ENCODE assay signal across 27 mouse cellular contexts in genomic region chr5:114545076-114545475, GRCm38 (mm10). TPM values are rescaled to one million over a fixed set of nuclear protein-coding genes. Genes with fewer than 3 reads are reported as not detected.
DNase-seq lines count a peak whose midpoint lies in the region; ATAC-seq and TF ChIP-seq lines count a peak whose summit lies in the region.
"Had no signal": no experiment of that assay in that cellular context is flagged by ENCODE, and none has a peak within 500 bp of the region (broad histone marks: within the 10 kb centered on the region; RNA-seq: fewer than 3 reads in every experiment).

No protein-coding gene starts in this region.

- H3K27ac ChIP-seq in intestine, embryonic 16.5 days (ENCODE audit: low read length) = peak overlapping the region; percentile 27; the same call in 1 of the 2 replicates
- H3K27ac ChIP-seq in intestine, postnatal 0 days (ENCODE audit: low read depth, low read length) = no peak overlapping the region; the same call in 1 of the 2 replicates
- H3K27ac ChIP-seq in lung, embryonic 14.5 days (ENCODE audit: low read depth) = no peak overlapping the region
- H3K27ac ChIP-seq: embryonic facial prominence, embryonic 12.5 days; forebrain, embryonic 10.5 days; heart, adult 2 months; hindbrain, embryonic 14.5 days; kidney, postnatal 0 days; left cerebral cortex, adult 2 months; limb, embryonic 12.5 days; liver, embryonic 15.5 days; neural tube, embryonic 15.5 days had no signal

- 52% methylated on average over 9 of the region's 9 CpGs for WGBS in intestine, embryonic 16.5 days
- WGBS in intestine, postnatal 0 days = 54% methylated on average over 9 of the region's 9 CpGs
- 48% methylated on average over 9 of the region's 9 CpGs for WGBS in lung, embryonic 14.5 days
- WGBS in lung, adult 2 months = 63% methylated on average over 9 of the region's 9 CpGs

- no peaks in the 10 kb centered on the region for H3K36me3 ChIP-seq in intestine, embryonic 16.5 days (ENCODE audit: control insufficient read depth, insufficient read depth, low read length)
- H3K36me3 ChIP-seq in intestine, postnatal 0 days (ENCODE audit: control insufficient read depth, insufficient read depth) = no peaks in the 10 kb centered on the region
- H3K36me3 ChIP-seq in lung, embryonic 14.5 days (ENCODE audit: insufficient read depth) = no peaks in the 10 kb centered on the region
- H3K36me3 ChIP-seq: embryonic facial prominence, embryonic 12.5 days; forebrain, embryonic 10.5 days; heart, embryonic 12.5 days; limb, embryonic 12.5 days; liver, embryonic 15.5 days; neural tube, embryonic 15.5 days had no signal

- H3K9ac ChIP-seq in intestine, embryonic 16.5 days (ENCODE audit: low read depth, low read length) = 0 out of 2 replicates have a peak overlapping the region, but pooled peaks have one; percentile 11
- no peak overlapping the region for H3K9ac ChIP-seq in intestine, postnatal 0 days (ENCODE audit: low read depth, low read length)
- H3K9ac ChIP-seq in lung, embryonic 14.5 days = no peak overlapping the region
- H3K9ac ChIP-seq: embryonic facial prominence, embryonic 12.5 days; heart, embryonic 12.5 days; hindbrain, embryonic 14.5 days; limb, embryonic 12.5 days; liver, embryonic 15.5 days; neural tube, embryonic 15.5 days had no signal

- H3K4me3 ChIP-seq in intestine, embryonic 16.5 days (ENCODE audit: low read length) = no peak overlapping the region
- no peak overlapping the region for H3K4me3 ChIP-seq in intestine, postnatal 0 days (ENCODE audit: low read depth, low read length)
- H3K4me3 ChIP-seq in lung, embryonic 14.5 days (ENCODE audit: low read depth, low read length) = no peak overlapping the region
- H3K4me3 ChIP-seq in lung, adult 2 months (replicated peaks; ENCODE audit: extremely low read depth, low read depth, low read length) = no peak overlapping the region
- H3K4me3 ChIP-seq: embryonic facial prominence, embryonic 12.5 days; forebrain, embryonic 10.5 days; heart, adult 2 months; heart, embryonic 12.5 days; left cerebral cortex, adult 2 months; limb, embryonic 12.5 days; liver, embryonic 15.5 days; neural tube, embryonic 15.5 days had no signal

- no peak for TF ChIP-seq POLR2A in lung, adult 2 months (IDR thresholded peaks at IDR 0.05; ENCODE audit: borderline replicate concordance, extremely low read depth, low read depth, low read length)
- no peak for TF ChIP-seq POLR2A in brain, embryonic 14.5 days (IDR thresholded peaks at IDR 0.05; ENCODE audit: borderline replicate concordance, extremely low read depth, insufficient read depth, insufficient read length, poor library complexity, severe bottlenecking)

- intact Hi-C loops in heart, postnatal 36 days (cut with DNase I) = no loop called here

- H3K4me2 ChIP-seq in intestine, embryonic 16.5 days (ENCODE audit: low read depth, low read length) = no peak overlapping the region
- no peak overlapping the region for H3K4me2 ChIP-seq in intestine, postnatal 0 days (replicated peaks; ENCODE audit: low read depth)
- H3K4me2 ChIP-seq in lung, embryonic 14.5 days = no peak overlapping the region
- H3K4me2 ChIP-seq: embryonic facial prominence, embryonic 12.5 days; heart, embryonic 12.5 days; hindbrain, embryonic 14.5 days; limb, embryonic 12.5 days; liver, embryonic 15.5 days; neural tube, embryonic 15.5 days had no signal

- peak; percentile 77 for DNase-seq in lung, embryonic 14.5 days
- no peak for DNase-seq in lung, adult 2 months
- peak; percentile 5 for DNase-seq in NIH3T3 (ENCODE audit: low read depth)
- peak; percentile 26 for DNase-seq in brain, embryonic 14.5 days (ENCODE audit: low read depth)
- DNase-seq in heart, postnatal 36 days = no peak
- DNase-seq: adrenal gland, postnatal 36 days; cerebellum, adult 8-10 months; cerebellum, postnatal 25 days; heart, adult 2 months; midbrain, embryonic 14.5 days; right cerebral cortex, postnatal 25 days; thymus, adult 2 months; thymus, postnatal 36 days had no signal

- no peak for TF ChIP-seq CTCF in intestine, postnatal 0 days (IDR thresholded peaks at IDR 0.05; ENCODE audit: low read depth)
- TF ChIP-seq CTCF in lung, embryonic 14.5 days (IDR thresholded peaks at IDR 0.05; ENCODE audit: low read depth) = no peak
- no peak for TF ChIP-seq CTCF in lung, adult 2 months (IDR thresholded peaks at IDR 0.05; ENCODE audit: insufficient read depth, low read length)
- TF ChIP-seq CTCF in brain, embryonic 14.5 days (IDR thresholded peaks at IDR 0.05; ENCODE audit: borderline replicate concordance, extremely low read depth, insufficient read depth, insufficient read length) = no peak

- H3K9me3 ChIP-seq in intestine, embryonic 16.5 days (ENCODE audit: control insufficient read depth, low read length) = no peaks in the 10 kb centered on the region
- H3K9me3 ChIP-seq in intestine, postnatal 0 days (ENCODE audit: control insufficient read depth) = no peaks in the 10 kb centered on the region
- no peaks in the 10 kb centered on the region for H3K9me3 ChIP-seq in lung, embryonic 14.5 days (ENCODE audit: low read depth, low read length)
- H3K9me3 ChIP-seq: embryonic facial prominence, embryonic 12.5 days; liver, embryonic 15.5 days had no signal

- H3K4me1 ChIP-seq in intestine, embryonic 16.5 days (ENCODE audit: control insufficient read depth, insufficient read depth, low read length) = peaks cover 9% of the 10 kb centered on the region
- 0 out of 2 replicates have a peak, but pooled peaks cover 2% of the 10 kb centered on the region for H3K4me1 ChIP-seq in intestine, postnatal 0 days (replicated peaks; ENCODE audit: control insufficient read depth, insufficient read depth, low read length)
- H3K4me1 ChIP-seq in lung, embryonic 14.5 days (ENCODE audit: insufficient read depth) = no peaks in the 10 kb centered on the region
- H3K4me1 ChIP-seq in lung, adult 2 months (ENCODE audit: control insufficient read depth, insufficient read depth, low read length) = no peaks in the 10 kb centered on the region
- H3K4me1 ChIP-seq: liver, embryonic 15.5 days had no signal

- no peak for ATAC-seq in intestine, embryonic 16.5 days
- no peak for ATAC-seq in intestine, postnatal 0 days
- no peak for ATAC-seq in lung, embryonic 14.5 days (ENCODE audit: insufficient read depth)
- ATAC-seq: CD4-positive, CD25-positive, alpha-beta regulatory T cell, adult 4 months; forebrain, embryonic 16.5 days had no signal

- no peaks in the 10 kb centered on the region for H3K27me3 ChIP-seq in intestine, embryonic 16.5 days (replicated peaks; ENCODE audit: control insufficient read depth, insufficient read depth, low read length)
- H3K27me3 ChIP-seq in intestine, postnatal 0 days (replicated peaks; ENCODE audit: control insufficient read depth, insufficient read depth, low read length) = no peaks in the 10 kb centered on the region
- no peaks in the 10 kb centered on the region for H3K27me3 ChIP-seq in lung, embryonic 14.5 days (ENCODE audit: insufficient read depth, low read length)
- H3K27me3 ChIP-seq: embryonic facial prominence, embryonic 12.5 days; heart, embryonic 12.5 days; limb, embryonic 12.5 days; liver, embryonic 15.5 days; neural tube, embryonic 15.5 days had no signal

RNA-seq across cellular contexts. Expression of gene Fam222a, which starts 22.7 kb away (rescaled TPM):
- 3.9 and 5.8 TPM in 2 replicates for polyA plus RNA-seq in intestine, embryonic 16.5 days (2015; fragmentation: Nextera tagmentation; extraction: Ambion mirVana)
- 2.3 and 3.2 TPM in 2 replicates for polyA plus RNA-seq in intestine, postnatal 0 days (2015; fragmentation: Nextera tagmentation; extraction: Ambion mirVana)
- 2.3 and 2.5 TPM in 2 replicates for polyA plus RNA-seq in lung, embryonic 14.5 days (2014; fragmentation: Nextera tagmentation; extraction: Ambion mirVana)
- polyA plus RNA-seq in lung, adult 2 months (2012; rRNA removed) = 7.6 and 8.0 TPM in 2 replicates
- 13.6 and 16.6 TPM in 2 replicates for polyA plus RNA-seq in brain, embryonic 14.5 days (2012; rRNA removed)
- total RNA-seq in heart, postnatal 36 days (2021) = 1 to 10 TPM; 1.6 to 1.9 TPM
- total RNA-seq: monocyte, adult 5-6 weeks had no signal
- polyA plus RNA-seq: CD4-positive, CD25-positive, alpha-beta regulatory T cell, adult 4 months had no signal

Comparison
In these comparisons a context has a peak if more than half of its experiments do, and no peak if none do; other contexts are left out.
1. DNase-seq: peak in lung, embryonic 14.5 days (single experiment), NIH3T3 (single experiment) and brain, embryonic 14.5 days (single experiment); none in lung, adult 2 months (single experiment) and heart, postnatal 36 days (0 of 2).